Mouse (Mus musculus): ENCODE measurements at regions not wholly inside any gene's neighbourhood (a gene's known extent, or its start where the extent isn't known, plus 50 kb on each side); places are given as distances from the start of the nearest gene placed in this dataset.

- TF ChIP-seq POLR2A (IDR thresholded peaks at IDR 0.05; ENCODE audit: low read depth, low read length) (no peak), CTCF (IDR thresholded peaks at IDR 0.05; ENCODE audit: extremely low read depth, insufficient read length, insufficient replicate concordance, low read depth, low read length) (no peak)
Measured at GRCm38 (mm10) chr10:126765648-126766047, 135.5 kb downstream of the Atp23 start.
